Mouse (Mus musculus) right cerebral cortex, postnatal 36 days (tissue): ENCODE measurements at regions not wholly inside any gene's neighbourhood (a gene's known extent, or its start where the extent isn't known, plus 50 kb on each side); places are given as distances from the start of the nearest gene placed in this dataset.

ENCODE experiments used
- DNase-seq, 2 experiments: peaks; one replicate each; pipeline ENCODE4 v3.0.0; 2022; ENCODE audit warnings: low spot score in 2 of 2, mixed read lengths in 1 of 2

GRCm38 (mm10) chr13:44339061-44339741, 390.1 kb upstream of the Jarid2 start:
- DNase-seq = no peak

- no peak for DNase-seq
Measured at GRCm38 (mm10) chr13:44345094-44345493, 384.2 kb upstream of the Jarid2 start.

GRCm38 (mm10) chr13:44346636-44347035, 382.6 kb upstream of the Jarid2 start:
- DNase-seq = no peak

GRCm38 (mm10) chr13:44347662-44348061, 381.6 kb upstream of the Jarid2 start:
- DNase-seq = no peak

- DNase-seq = peak in 1 of 2 experiments; percentile 2
Measured at GRCm38 (mm10) chr13:44353899-44354298, 375.4 kb upstream of the Jarid2 start.

GRCm38 (mm10) chr13:44355771-44356221, 373.5 kb upstream of the Jarid2 start:
- DNase-seq = no peak

DNA sequence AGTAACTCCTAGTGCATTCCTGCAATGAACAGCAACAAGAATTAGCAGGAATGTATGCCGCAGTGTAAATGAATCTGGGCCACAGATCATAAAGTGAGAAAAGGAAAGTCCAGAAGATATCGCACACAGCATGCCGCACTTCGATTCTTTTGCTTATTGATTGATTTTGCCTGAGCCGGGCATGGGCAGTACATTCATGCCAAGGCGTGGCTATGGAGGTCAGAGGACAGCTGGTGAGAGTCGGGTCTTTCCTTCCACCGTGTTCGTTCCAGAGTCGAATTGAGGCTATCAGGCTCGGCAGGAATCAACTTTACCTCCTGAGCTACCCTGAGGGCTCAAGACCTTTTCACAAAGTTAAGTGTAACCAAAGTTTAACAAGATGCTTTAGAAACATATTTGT, 372.3 kb upstream of the Jarid2 start:
- DNase-seq = no peak

GRCm38 (mm10) chr13:44359344-44359743, 369.9 kb upstream of the Jarid2 start:
- no peak for DNase-seq

DNA sequence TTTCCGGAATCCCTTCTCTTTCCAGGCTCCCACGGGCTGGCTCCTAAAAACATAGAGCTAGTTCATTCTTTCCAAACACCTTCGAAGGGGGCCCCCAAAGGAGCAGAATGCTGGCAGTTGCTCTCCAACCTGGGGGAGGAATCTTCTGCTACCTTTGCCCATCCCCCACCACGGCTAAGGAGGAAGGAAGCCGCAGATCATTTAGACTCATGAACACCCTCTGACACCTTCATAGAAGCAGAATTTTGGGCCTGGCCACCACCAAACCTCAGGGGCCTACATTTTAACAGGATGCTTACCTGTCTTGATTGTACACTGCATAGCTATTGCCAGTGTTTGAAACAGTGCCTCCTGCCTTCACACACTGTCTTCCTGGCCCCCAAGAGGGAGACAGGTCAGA, 369.3 kb upstream of the Jarid2 start:
- no peak for DNase-seq

DNA sequence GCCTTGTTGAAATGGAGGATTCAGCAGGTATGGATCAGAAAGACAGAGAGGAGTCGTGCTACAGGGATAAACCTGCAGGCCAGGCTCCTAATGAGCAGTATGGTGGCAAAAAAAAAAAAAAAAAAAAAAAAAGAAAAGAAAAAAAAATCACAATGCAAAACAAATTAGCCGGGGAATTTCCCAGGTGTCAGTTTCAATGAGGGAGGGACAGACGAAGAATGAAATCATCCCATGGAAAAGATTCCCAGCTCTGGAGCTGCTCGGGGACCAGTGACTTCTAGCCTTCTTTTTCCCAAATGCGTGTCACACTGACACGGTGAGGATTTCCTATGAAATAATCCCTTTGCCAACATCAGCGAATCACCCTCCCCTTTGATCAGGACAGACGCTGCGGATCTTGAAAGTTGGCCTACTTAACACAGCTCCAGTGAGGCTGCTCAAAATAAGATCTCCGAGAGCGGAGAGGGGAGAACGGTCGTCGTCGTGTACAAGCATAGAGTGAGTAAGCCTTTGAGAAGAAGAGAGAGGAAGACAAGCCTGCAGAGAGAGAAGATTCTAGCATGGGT, 368.5 kb upstream of the Jarid2 start:
- DNase-seq = no peak

- no peak for DNase-seq
Measured at GRCm38 (mm10) chr13:44362293-44363005, 366.8 kb upstream of the Jarid2 start.

DNA sequence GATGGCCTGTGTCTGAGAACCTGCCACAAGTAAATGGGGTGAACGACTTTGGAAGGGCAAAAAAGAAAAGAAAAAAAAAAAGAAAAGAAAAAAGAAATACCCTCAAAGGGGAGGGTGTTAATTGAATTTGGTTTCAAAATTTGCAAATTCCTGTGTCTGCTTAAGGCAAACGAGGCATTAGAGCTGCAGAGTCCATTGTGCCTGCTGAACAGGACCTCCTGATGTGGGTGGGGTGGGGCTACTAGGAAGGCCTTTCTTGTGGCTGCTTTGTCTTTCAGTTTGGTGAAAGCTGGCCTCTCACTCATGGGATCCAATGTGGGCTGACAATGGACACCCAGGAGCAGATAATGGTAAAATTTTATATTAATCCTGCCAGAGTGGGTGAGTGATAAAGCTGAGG, 366.3 kb upstream of the Jarid2 start:
- no peak for DNase-seq

DNA sequence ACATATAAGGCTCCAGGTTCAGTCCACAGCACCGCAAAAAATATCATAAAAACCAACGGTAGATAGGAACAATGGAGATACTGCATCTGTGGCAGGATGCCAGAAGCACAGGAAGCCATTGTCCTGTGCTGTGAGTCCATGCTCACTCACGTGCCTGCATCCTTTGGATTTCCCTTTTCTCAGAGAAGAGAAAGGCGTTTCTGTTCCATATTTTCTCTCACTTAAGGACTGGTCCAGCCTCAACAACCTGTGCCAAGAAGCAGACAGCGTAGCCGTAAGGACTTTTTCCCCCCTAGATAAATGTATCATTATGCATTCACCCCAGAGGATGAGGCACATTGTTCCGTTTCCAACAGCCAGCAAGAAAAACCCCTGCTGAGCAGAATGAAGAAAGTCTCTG, 360.0 kb upstream of the Jarid2 start:
- DNase-seq = no peak

- no peak for DNase-seq
Measured at GRCm38 (mm10) chr13:44372361-44372877, 356.9 kb upstream of the Jarid2 start.

DNA sequence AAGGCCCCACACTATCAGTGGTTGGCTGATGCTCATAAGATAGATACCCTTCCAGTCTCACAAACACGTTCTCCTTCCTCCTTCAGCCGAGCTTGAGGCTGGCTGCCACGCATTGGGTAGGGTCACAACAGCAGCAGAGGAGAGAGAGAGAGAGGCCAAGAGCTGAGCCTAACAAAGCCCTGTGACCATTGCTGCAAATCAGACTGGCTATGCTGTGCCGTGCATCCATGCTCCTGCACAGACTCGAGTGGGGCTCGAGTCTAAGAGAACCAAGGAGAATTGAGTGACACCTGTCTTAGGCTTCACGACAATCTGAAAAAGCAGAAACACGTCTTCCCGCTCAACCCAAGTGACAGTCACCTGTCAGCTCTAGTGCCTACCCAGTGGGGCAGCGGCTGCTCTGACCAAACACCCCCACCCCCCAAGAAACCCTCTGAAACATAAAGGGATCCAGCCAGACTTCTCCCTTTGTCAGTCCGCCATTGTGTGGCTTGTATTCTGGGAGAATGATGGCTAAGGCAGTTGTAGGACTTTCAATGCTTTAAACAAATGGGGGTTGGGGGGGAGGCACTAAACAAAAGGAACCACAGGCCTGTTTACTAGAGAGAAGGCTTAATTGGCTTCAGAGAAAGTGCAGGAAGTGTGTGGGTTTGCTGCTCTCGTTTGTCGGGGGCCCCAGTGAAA, 353.7 kb upstream of the Jarid2 start:
- no peak for DNase-seq

DNA sequence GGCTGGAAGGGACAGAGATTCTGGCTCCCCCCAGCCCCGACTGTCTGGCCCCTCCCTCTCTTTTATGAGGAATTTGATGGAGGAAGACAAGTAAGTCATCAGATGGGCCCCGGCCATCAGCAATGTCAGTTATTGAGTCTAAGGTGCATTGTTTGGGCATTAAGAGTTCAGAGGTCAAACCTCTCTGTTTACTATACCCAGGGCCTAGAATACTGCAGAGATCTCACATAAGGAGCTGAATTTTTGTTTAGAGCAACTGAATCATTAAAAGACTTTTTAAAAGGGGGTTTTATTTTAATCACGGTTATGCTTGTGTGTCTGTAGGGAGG, 353.1 kb upstream of the Jarid2 start:
- DNase-seq = no peak

- DNase-seq = no peak
Measured at GRCm38 (mm10) chr13:44381721-44382450, 347.4 kb upstream of the Jarid2 start.

DNA sequence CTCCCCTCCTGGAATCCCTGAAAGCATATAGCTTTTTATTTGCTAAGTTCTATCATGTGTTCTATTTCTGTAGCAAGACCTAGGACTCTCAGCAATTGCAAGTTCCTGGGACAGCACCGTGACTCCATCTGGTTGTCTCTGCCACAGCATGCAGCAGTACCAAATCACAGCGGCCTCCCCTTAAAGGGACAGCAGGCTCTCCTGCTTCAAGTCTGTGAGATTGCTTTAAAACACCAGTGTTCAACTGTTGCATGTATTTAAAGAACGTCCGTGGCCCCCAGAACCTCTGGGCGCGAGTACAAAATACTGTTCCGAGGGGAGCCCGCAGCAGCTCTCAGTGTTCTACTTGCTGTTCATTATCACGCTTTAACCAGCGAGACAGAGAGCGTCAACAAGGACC, 346.0 kb upstream of the Jarid2 start:
- DNase-seq = no peak

- no peak for DNase-seq
Measured at GRCm38 (mm10) chr13:44386767-44387166, 342.5 kb upstream of the Jarid2 start.

DNA sequence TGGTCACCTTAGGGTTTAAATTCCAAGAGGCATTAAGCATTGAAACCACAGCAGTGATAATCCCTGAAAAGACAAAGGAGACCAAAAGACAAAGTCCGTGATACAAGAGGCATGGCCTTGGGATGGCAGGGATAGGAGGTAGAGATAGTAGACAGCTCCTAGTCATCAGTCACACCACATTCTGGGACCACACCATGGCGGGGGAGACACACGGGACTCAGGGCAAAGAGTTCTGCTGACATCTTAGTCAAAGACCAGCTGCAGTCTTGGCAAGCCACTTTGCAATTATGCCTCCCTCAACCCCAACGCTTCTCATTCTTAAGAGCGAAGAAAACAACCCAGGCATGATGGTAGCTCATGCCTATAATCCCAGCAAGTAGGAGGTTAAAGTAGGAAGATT, 339.6 kb upstream of the Jarid2 start:
- DNase-seq = no peak

DNA sequence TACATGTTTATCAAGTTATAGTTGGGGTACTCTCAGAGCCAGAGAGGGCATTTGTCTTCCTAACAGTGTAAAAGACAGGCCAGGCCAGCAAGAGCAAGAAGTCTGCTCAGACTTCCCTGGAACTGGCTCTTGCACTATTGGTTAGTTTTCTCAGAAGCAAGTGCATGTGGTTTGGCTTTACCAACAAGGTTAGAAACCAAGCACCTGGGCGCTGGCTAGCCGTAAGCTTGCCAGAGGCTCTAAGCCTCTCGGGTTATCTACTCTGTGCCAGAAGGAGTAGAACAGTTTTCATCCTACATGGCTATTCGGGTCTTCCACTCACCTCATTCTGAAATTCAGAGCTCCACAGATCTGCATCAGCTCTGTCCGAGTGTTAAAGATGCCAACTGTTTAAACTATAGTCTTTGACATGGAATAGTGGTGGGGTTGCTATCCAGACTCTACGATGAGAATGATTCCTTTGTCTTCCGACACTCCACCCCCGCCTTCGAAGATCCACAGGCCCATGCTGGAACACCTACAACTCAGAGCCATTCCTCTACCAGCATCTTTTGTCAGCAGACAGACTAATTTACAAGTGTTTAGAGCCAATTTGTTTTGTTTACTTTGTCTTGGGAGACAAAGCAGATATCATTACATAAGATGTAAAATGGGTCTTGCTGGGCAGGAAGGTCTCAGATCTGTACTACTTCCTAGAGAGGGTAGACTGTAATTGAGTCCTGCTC, 338.4 kb upstream of the Jarid2 start:
- no peak for DNase-seq
